Mouse (Mus musculus): ENCODE measurements around the gene Setmar.

- no peak for TF ChIP-seq POLR2A (IDR thresholded peaks at IDR 0.05; ENCODE audit: low read depth, low read length)
- TF ChIP-seq CTCF (IDR thresholded peaks at IDR 0.05; ENCODE audit: extremely low read depth, insufficient read depth, insufficient read length, insufficient replicate concordance) = no peak
Measured at GRCm38 (mm10) chr6:108055946-108056345, 8.9 kb upstream of the Setmar start.
